Mouse (Mus musculus) ovary, adult 18-20 months (tissue): ENCODE measurements around the gene Nfatc3.

ENCODE experiments used
- DNase-seq: peaks from one replicate; pipeline ENCODE4 v3.0.0; 2022; ENCODE audit warnings: low spot score, mixed read lengths

Gene Nfatc3

DNA sequence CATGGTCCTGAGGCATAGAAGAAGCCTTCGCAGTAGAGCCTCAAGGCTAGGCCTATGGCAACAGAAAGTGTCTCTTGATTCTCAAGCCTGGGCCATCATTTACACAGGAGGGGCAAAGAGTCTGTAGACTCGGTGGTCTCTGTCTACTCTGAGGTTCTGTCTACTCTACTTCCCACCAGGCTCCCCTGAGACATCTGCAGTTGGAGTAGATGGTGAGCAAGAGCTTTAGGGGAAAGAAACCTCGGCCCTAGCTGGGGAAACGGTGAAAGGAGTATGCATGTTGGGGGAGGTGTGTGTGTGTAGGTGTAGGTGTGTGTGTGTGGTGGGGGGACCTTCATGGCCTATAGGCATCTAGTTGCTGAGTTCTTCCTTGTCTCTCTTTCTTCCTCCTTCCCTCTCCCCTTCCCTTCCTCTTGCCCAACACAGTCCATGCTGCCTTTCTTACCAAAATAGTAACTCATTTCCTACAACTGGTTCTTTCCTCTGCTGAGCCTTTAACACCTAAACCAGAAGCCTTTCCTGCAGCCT lies 2.1 kb upstream of the Nfatc3 start:
- DNase-seq, result no peak

DNA sequence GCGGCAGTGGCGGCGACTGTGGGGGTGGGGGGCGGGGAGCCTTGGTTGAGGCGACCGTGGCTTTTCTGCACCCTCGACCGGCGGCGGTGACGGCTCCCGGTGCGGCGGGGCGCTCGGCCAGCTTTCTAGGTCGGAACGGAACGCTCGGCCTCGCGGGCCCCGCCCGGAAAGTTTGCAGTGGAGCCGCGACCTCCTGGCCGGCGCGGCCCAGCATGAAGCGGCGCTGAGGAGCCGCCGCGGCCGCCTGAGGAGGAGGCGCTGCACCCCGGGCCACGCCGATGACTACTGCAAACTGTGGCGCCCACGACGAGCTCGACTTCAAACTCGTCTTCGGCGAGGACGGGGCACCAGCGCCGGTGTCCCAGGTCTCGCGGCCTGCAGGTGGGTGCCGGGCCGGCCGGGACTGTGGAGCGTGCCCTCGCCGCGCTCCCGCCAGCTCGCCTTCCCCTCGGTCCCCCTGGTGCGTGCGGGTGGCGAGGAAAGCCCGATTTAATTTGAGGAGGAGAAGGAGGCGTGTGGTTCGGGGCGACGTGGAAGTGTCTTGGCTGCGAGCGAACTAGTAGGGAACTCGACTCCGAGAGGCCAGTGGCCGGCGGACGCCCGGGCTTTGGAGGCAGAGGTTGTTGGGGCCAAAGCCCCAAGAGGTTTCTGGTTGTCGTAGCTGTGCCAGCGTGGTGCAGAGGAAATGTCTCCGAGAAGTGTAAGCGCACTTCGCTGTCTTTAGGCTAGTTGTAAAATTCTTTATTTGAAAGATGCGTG lies 1.2 kb downstream of the Nfatc3 start:
- DNase-seq, result peak; percentile 42

DNA sequence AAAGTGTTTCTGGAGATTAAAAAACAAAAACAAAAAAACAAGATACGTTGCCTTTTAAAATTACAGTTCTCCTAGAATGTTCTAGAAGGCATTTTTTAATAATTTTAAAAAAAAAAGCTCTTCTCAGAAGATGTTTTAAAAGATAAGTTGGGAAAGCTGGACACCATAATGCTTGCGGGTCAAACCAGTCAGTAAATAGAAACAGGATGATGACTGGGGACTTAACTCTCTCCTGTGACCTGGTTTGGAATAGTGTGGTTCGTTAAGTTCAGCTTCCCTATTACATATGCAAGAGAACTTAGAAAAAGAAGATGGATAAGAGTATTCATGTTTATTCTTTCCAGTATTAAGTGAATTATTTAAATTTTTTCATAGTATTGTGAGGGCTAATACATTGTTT lies 1.9 kb downstream of the Nfatc3 start:
- no peak for DNase-seq

DNA sequence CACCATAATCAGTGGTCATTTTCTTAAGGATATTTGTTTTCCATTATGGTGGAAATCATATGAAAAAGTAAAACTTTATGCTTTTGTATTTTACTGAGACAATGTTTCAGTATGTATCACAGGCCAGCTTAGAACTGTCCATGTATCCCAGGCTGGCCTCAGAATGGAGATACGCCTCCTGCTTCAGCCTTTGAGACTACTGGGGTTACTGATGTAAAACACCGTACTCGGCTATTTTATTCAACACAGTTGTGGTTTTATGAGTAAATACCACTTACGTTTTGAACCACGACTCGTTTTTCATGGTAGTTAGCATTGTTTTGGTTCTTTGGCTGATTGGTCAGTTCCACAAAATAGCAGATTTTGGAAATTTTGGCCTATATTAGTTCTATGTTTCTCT lies 3.0 kb downstream of the Nfatc3 start:
- no peak for DNase-seq

DNA sequence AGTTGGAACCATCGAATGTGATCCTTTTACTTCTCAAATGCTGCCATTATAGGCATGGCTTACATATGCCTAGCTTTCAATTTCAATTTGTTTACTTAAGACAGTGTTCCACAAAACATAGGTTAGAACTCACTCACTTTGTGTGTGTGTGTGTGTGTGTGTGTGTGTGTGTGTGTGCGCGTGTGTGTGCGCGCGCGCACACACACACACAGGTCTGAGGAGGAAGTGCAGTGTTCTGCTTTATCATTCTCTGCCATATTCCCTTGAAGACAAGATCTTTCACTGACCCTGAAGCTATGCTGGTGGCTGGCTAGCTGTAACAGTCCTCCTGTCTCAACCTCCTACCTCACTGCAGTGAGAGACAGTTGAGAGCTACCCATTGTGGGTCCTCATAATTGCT lies 4.4 kb downstream of the Nfatc3 start:
- DNase-seq, result no peak

DNA sequence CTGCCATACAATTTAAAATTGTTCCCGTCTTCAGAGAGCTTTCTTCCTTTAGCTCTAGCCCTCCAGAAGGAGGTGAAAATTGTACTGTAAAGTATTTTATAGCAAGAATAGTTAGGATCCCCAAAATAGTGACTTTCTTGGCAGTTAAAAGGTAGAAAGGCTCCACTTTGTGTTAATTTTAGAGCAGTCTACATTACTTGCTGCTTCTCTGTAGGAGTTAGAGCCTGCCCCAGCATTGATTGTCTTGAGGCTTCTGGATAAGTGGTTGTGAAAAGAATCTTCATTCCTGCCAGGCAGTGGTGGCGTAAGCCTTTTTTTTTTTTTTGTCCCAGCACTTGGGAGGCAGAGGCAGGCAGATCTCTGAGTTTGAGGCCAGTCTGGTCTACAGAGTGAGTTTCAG lies 8.1 kb downstream of the Nfatc3 start:
- DNase-seq, result no peak

DNA sequence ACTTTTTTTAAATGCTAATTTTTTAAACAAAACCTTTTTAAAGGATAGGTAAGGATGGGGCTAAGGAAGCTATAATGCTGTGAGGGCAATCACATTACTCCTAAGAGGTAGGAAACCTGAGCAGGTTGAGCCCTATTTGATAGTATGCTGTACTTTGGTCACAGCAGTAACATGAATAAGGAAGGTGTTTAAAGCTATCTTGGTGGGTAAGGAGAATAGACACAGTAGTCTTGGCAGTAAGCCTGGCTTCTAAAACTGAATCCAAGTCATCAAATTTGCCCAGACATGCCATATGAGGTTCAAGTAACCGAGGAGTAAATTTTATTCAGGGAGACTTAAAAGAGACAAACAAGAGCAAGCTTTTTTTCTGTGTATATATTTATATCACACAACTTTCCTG lies 10.9 kb downstream of the Nfatc3 start:
- DNase-seq, result no peak

DNA sequence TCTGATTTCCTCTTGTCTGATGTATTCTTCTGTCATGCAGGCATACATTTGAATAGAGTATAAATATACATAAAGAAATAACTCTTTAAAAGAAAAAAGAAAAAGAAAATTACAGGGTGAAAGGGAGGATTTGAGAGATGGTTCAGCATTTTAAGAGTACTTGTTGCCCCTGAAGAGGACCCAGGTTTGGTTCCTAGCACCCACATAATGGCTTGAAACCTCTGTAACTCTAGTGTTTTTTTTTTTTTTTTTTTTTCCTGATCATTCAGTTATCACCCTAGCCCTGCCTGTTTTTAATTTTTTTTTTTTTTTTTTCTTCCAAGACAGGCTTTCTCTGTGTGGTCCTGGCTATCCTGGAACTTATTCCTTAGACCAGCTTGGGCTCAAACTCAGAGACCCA lies 13.5 kb downstream of the Nfatc3 start:
- DNase-seq, result no peak

DNA sequence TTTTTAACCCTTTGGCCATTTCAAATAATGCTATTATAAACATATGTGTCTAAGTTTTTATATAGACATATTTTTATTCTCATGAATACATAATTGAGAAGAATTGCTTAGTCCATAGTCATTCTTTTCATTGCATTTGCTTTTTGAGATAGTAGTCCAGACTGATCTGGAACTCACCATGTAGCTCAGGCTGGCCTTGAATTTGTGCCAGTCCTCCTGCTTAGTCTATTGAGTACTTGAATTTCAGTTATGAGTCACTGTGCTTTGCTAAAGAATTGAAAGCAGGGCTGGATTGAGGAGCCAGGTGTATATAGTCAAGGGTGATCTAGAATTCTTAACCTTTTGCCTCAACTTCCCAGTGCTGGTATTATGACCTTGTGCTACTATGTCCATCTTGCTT lies 15.6 kb downstream of the Nfatc3 start:
- DNase-seq, result no peak

DNA sequence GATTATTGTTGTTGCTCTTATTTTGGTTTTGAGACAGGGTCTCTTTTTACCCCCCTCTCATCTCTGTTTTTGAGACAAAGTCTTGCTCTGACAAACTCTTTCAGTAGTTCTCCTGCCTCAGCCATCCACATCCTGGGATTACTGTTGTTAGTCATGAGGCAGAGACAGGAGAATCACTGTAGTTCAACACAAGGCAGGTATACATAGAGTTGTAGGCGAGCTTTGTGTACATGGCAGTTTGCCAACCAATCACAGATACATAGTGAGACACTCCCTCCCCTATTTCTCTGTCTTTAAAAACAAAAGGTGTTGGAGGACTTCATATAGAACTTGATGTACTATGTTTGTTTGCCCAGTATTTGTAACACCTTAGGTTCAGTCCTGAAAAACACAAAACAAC lies 16.0 kb downstream of the Nfatc3 start:
- no peak for DNase-seq

DNA sequence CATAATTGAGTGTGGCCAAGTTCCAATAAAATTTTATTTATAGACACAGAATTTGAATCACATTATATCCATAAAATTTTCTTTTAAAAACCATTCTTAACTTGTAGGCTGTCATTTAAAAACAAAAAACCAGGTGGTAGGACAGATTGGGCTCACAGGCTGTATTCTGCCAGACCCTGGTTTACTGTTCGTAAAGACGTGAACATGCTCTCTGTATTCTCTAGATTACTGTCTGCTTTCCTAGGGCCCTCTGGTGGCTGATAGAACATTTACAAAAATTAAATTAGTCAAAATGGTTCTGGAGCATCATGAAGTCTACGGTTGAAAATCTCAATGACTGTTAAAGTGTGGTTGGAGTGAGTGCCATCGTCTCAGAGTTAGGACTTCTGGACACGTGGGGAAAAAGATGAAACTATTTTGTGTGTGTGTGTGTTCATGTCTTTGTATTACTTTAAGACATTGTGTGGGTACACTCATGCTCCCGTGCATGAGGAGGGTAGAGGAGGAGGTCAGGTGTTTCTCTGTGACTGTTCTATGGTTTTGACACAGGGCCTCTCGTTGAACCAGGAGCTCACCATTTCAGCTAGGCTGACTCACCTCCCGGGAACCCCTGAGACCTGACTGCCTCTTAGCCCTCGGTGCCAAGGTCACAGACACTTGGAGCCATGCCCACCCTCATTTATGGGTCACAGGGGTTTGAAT lies 16.7 kb downstream of the Nfatc3 start:
- DNase-seq, result no peak

DNA sequence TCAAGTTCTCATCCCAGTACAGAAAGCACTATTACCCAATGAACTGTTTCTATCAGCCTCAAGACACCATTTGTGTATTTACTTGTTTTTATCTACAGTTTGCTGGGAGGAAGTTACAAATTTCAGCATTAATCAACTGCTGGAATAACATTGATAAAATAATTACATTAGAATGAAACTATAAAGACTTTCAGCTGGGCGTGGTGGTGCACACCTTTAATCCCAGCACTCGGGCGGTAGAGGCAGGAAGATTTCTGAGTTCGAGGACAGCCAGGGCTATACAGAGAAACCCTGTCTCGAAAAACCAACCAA lies 17.2 kb downstream of the Nfatc3 start:
- DNase-seq, result no peak

DNA sequence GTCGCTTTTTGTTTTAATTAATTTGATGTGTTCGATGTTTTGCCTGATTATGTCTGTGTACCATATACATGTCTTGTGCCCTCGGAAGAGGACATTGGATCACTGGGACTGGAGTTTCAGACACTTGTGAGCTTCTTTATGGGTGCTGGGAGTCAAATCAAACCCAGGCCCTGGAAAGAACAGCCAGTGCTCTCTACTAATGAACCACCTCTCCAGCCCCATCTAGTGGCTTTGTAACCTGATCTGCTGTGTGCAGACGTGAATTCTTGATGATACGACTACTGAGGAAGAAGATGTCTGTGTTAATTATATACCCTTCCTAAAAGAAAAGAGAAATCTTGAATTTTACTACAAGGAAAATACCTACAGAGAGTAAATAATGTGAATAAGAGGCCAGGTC lies 18.0 kb downstream of the Nfatc3 start:
- no peak for DNase-seq

DNA sequence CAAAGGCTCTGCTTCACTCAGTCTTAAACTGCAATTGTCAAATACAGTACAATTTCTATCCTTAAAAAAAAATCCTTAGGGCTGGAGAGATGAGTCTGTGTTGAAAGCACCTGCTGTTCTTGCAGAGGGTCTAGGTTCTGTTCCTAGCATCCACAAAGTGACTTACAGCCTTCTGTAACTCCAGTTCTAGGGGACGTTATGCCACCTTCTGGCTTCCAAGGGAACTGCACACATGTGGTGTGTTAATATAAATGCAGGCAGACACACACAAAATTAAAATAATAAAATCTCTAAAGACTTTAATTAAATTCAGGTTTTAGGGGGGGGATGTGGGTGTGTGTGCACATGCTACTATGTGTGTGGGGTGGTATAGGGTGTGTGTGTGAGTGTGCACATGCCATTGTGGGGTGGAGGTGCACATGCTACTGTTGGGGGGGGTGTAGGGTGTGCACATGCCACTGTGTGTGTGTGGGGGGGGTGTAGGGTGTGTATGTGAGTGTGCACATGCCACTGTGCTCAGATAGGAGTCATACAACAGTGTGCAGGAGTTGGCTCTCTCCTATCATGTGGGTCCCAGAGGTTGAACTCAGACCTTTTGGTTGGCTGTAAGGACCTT lies 18.9 kb downstream of the Nfatc3 start:
- DNase-seq, result no peak

DNA sequence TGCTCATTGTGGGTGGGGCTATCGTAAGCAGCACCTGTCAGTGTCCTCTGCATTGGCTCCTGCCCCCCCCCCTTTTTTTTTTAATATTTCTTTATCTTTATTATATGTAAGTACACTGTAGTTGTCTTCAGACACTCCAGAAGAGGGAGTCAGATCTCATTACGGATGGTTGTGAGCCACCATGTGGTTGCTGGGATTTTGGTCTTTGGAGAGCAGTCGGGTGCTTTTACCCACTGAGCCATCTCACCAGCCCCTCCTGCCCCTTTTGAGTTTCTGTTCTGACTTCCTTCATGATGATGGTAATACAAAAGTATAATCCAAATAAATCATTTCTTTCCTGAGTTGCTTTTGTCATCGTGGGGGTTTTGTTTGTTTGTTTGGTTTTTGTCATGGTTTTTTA lies 43.7 kb downstream of the Nfatc3 start:
- DNase-seq, result no peak

DNA sequence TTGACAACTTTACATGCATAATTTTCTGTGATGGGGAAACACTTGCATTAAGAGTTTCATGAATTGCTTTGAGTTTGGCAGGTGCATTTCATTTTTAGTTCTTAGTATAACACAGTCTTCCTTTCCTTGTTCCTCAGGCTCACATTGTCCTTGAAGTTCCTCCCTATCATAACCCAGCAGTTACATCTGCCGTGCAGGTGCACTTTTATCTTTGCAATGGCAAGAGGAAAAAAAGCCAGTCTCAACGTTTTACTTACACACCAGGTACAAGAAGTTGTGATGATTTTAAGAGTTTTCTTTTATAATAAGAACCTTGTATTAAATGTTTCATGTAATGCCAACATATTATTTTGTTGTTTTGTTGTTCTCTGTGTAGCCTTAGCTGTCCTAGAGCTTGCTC lies 45.2 kb downstream of the Nfatc3 start:
- DNase-seq, result no peak

DNA sequence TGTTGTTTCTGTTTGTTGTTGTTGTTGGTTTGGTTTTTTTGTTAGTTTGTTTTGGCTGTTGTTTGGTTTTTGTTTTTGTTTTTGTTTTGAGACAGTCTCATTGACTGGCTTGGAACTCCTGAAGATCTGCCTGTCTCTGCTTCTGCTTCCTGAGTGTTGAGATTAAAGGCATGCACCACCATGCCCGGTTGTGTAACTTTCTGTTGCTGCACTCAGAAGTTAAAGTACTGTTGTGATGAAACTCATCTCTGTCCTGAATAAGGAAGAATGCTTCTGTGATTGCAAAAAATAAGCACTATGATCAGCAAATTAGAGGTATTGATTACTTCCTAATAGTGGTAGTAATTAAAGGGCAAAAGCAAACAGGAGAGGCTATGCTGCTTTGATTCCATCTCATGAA lies 47.6 kb downstream of the Nfatc3 start:
- DNase-seq, result no peak

DNA sequence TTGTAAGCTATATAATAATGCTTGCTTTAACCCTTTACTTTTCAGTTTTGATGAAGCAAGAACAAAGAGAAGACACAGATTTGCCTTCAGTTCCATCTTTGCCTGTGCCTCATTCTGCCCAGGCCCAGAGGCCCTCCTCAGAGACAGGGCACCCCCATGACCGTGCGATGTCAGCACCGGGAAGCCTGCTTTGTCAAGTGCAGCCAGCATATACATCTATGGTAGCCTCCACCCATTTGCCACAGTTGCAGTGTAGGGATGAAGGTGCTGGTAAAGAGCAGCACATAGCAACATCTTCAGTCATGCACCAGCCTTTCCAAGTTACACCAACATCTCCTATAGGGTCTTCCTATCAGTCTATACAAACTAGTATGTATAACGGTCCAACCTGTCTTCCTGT lies 49.4 kb downstream of the Nfatc3 start:
- no peak for DNase-seq

DNA sequence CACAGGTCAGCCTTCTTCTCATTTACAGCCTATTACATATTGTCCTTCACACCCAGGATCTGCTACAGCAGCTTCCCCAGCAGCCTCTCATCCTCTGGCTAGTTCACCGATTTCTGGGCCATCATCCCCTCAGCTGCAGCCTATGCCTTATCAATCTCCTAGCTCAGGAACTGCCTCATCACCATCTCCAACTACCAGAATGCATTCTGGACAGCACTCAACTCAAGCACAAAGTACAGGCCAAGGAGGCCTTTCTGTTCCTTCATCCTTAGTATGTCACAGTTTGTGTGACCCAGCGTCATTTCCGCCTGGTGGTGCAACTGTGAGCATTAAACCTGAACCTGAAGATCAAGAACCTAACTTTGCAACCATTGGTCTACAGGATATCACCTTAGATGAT lies 50.1 kb downstream of the Nfatc3 start:
- DNase-seq, result no peak

DNA sequence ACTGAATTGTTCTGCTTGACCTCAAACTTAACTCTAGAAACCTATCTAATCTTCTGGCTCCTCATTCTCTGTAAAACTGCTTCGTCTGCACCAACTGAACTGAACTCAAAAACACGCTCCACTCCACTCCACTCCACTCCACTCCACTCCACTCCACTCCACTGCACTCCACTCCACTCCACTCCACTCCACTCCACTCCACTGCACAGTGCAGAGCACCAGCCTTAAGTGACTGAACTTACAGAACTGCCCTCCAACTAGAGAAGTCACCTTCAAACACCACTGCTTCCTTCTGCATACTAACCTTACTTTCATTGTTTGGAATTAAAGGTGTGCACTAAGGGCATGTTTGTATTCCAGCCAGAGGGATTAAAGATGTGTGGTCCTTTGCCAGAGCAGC lies 53.4 kb downstream of the Nfatc3 start:
- DNase-seq, result no peak

DNA sequence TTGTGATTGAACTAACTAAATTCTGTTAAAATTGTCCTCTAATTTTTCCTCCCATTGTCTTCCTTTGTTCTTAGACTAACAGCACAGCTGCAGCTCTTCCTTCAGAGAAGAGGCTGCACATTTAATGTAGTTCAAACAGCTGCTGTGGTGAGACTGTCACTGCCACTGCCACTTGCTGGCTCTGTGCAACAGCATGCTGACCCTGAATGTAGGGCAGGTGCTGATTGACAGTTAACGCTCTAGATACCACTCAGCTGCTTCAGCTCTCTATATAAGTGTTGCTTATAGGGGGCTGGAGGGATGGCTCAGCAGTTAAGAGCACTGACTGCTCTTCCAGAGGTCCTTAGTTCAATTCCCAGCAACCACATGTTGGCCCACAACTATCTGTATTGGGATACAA lies 53.9 kb downstream of the Nfatc3 start:
- DNase-seq, result no peak

DNA sequence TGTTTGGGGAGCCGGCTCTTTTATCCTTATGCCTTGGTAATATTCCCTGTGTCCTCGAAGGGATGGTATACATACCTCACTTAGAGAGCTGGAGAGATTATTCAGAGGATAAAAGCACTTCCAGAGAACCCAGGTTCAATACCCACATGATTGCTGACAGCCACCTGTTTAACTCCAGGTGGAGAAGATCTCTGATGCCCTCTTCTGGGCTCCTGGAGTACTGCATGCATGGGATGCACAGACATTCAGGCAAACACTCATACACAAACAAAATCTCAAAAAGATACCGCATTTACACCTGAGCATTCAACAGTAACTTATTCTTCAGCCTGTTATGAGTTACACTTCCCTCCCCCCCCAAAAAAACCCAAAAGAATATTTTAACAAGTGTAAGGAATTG lies 57.3 kb downstream of the Nfatc3 start:
- DNase-seq, result no peak

DNA sequence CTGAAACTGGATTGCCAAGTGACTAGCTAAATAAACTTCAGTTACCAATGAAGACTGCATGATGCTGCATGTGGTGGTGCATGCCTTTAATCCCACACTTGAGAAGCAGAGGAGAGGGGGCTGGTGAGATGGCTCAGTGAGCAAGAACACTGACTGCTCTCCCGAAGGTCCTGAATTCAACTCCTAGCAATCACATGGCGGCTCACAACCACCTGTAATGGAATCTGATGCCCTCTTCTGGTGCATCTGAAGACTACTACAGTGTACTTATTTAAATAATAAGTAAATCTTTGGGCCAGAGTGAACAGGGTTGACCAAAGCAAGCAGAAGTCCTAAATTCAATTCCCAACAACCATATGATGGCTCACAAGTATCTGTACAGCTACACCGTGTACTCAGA lies 64.8 kb downstream of the Nfatc3 start:
- no peak for DNase-seq

DNA sequence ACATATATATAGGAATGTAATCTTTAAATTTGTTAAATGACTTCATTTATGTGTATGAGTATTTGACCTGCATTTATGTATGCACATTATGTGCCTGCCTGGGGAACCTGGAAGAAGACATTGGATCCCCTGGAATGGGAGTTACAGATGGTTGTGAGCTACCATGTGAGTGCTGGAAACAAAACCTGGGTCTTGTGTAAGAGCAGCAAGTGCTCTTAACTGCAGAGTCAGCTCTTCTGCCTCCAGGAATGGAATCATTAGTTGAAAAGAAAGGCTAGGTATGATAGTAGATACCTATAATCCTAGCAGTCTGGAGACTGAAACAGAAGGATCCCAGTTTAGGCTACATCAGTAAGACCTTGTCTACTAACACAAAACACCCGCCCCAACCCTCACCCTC lies 67.4 kb downstream of the Nfatc3 start:
- DNase-seq, result no peak
